Mouse (Mus musculus) lung, postnatal 0 days (tissue): ENCODE measurements around the gene Fli1.

Source experiments
- CTCF ChIP-seq: IDR thresholded peaks from 2 replicates; pipeline ENCODE4 v1.5.1; 2016; ENCODE audit warnings: antibody characterized with exemption, mild to moderate bottlenecking
- EP300 ChIP-seq: IDR thresholded peaks from 2 replicates; pipeline ENCODE4 v1.6.1; 2016; ENCODE audit warnings: antibody characterized with exemption, mild to moderate bottlenecking, control low read depth

GRCm38 (mm10) chr9:32540406-32541222 is 2.0 kb downstream of the Fli1 start:
- TF ChIP-seq EP300 = no peak
- TF ChIP-seq CTCF = no peak
